Mouse (Mus musculus) limb, embryonic 10.5 days (tissue): ENCODE measurements around the gene Pla2g4e. TPM values are rescaled to one million over a fixed set of nuclear protein-coding genes. Genes with fewer than 3 reads are reported as not detected.

Source experiments
- DNase-seq: peaks from one replicate; pipeline ENCODE4 v3.0.0-alpha.2; 2017; ENCODE audit warnings: low spot score
- H3K27ac ChIP-seq: fragments of 300-500 bp; sonication (generic); 2 replicates; pipeline ENCODE4 v1.5.1; 2016; ENCODE audit warnings: mild to moderate bottlenecking
- H3K27me3 ChIP-seq: fragments of 300-500 bp; sonication (generic); 2 replicates; pipeline ENCODE4 v1.6.1; 2016; ENCODE audit warnings: low read depth, mild to moderate bottlenecking; ENCODE audit not compliant: poor library complexity, severe bottlenecking
- H3K36me3 ChIP-seq: fragments of 300-500 bp; sonication (generic); 2 replicates; pipeline ENCODE4 v1.6.1; 2016; ENCODE audit warnings: mild to moderate bottlenecking, moderate library complexity
- H3K4me1 ChIP-seq: fragments of 300-500 bp; sonication (generic); 2 replicates; pipeline ENCODE4 v1.6.1; 2016
- H3K4me3 ChIP-seq: fragments of 300-500 bp; sonication (generic); 2 replicates; pipeline ENCODE4 v1.5.1; 2016; ENCODE audit warnings: mild to moderate bottlenecking, moderate library complexity
- H3K9me3 ChIP-seq: fragments of 300-500 bp; sonication (generic); replicated peaks from 2 replicates; pipeline ENCODE4 v1.6.1; 2016; ENCODE audit warnings: mild to moderate bottlenecking
- WGBS: fragments of 180-500 bp; shearing (Covaris S2); methylation state at CpG from one replicate; pipeline ENCODE4 v1.1.7; 2016; 5-methylcytosine and 5-hydroxymethylcytosine counted together
- polyA plus RNA-seq: library from polyadenylated mRNA; unstranded; fragments of >200 nt; fragmentation: Nextera tagmentation; extraction: Ambion mirVana; gene quantifications from 2 replicates; pipeline ENCODE4 v1.2.1, GENCODE M21; 2016

Pla2g4e gene
- polyA plus RNA-seq, 1 experiment from 2014 or later = not detected

DNA sequence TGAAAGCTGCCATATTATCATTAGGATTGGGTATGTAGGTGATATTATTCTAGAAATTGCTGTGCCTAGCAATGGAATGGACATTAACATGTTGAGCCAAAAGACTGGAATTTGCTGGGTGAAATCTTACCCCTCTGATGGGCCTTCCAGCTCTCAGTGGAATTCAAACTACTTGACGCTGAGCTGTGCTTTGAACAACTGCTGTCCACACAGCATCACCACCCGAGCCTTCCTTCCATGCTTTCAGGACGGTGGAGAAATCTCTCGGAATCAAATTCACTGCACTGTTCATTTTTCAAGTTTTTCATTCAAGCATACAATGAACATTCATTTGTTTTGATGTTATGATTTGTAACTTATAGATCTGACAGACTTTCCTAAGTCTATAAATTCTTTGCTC lies 100.7 kb downstream of the Pla2g4e start:
- WGBS = 89% methylated on average over 4 of the region's 4 CpGs
- no peaks in the 10 kb centered on the region for H3K4me1 ChIP-seq
- no peak overlapping the region for H3K27ac ChIP-seq
- no peaks in the 10 kb centered on the region for H3K9me3 ChIP-seq
- no peaks in the 10 kb centered on the region for H3K27me3 ChIP-seq
- no peaks in the 10 kb centered on the region for H3K36me3 ChIP-seq
- no peak overlapping the region for H3K4me3 ChIP-seq
- DNase-seq = no peak

GRCm38 (mm10) chr2:120142336-120142735 lies 102.8 kb downstream of the Pla2g4e start:
- 86% methylated on average over 5 of the region's 5 CpGs for WGBS
- Histone ChIP-seq H3K9me3 (no peaks in the 10 kb centered on the region), H3K27ac (no peak overlapping the region), H3K27me3 (no peaks in the 10 kb centered on the region), H3K36me3 (no peaks in the 10 kb centered on the region), H3K4me1 (no peaks in the 10 kb centered on the region), H3K4me3 (no peak overlapping the region)
- DNase-seq = no peak

- Histone ChIP-seq H3K27ac (no peak overlapping the region), H3K36me3 (no peaks in the 10 kb centered on the region), H3K9me3 (no peaks in the 10 kb centered on the region), H3K4me3 (no peak overlapping the region), H3K27me3 (no peaks in the 10 kb centered on the region), H3K4me1 (no peaks in the 10 kb centered on the region)
- DNase-seq = no peak
- WGBS = 87% methylated on average over 1 of the region's 1 CpGs
These were observed 103.5 kb downstream of the Pla2g4e start for GRCm38 (mm10) chr2:120141671-120142070.

DNA sequence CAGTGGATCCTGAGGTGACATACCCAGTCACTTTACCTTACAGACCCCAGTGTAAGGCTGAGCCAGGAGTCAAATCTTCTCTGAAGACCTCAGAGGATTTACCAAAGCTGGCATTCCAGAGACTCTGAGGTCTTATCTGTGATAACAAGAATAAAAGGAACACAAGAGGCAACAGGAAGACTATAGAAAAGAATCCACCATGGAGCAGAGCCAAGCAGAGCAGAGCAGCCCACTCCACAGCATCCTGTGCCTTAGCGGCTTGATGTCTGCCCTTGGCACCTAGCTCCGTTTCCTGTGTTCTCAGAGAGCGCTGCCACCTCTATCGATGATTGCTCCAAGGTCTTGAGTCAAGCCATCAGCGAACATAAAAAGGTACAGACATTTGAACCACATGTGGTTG lies 104.8 kb downstream of the Pla2g4e start:
- H3K4me1 ChIP-seq = no peaks in the 10 kb centered on the region
- no peak for DNase-seq
- no peaks in the 10 kb centered on the region for H3K27me3 ChIP-seq
- H3K4me3 ChIP-seq = no peak overlapping the region
- H3K36me3 ChIP-seq = no peaks in the 10 kb centered on the region
- no peaks in the 10 kb centered on the region for H3K9me3 ChIP-seq
- H3K27ac ChIP-seq = no peak overlapping the region
- WGBS = 81% methylated on average over 5 of the region's 5 CpGs

DNA sequence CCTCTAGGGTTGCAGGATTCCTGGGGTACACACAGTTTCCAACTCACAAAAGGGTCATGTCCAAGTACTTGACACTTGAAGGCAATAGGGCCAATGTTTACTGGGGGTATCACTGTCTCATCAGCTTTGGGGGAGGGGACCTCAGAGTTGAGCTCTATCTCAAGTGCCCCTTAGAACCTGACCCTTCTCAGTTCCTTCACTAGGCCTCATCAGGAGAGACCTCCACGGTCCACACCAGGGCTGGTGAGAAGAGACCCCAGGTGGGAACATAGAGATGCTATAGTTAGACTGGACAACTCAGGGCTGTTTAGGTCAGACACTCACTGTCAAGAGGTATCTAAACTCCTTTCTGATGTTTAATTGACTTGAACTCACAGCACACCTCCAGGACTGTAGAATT lies 106.0 kb downstream of the Pla2g4e start:
- Histone ChIP-seq H3K9me3 (no peaks in the 10 kb centered on the region), H3K27me3 (no peaks in the 10 kb centered on the region), H3K4me1 (0 out of 2 replicates have a peak, but pooled peaks cover 2% of the 10 kb centered on the region), H3K36me3 (no peaks in the 10 kb centered on the region), H3K27ac (no peak overlapping the region), H3K4me3 (no peak overlapping the region)
- 90% methylated on average over 1 of the region's 1 CpGs for WGBS
- no peak for DNase-seq

GRCm38 (mm10) chr2:120137281-120137680 lies 107.9 kb downstream of the Pla2g4e start:
- no peak for DNase-seq
- 0 out of 2 replicates have a peak, but pooled peaks cover 2% of the 10 kb centered on the region for H3K4me1 ChIP-seq
- 70% methylated on average over 5 of the region's 5 CpGs for WGBS
- H3K27ac ChIP-seq = no peak overlapping the region
- H3K4me3 ChIP-seq = no peak overlapping the region
- no peaks in the 10 kb centered on the region for H3K36me3 ChIP-seq
- no peaks in the 10 kb centered on the region for H3K9me3 ChIP-seq
- no peaks in the 10 kb centered on the region for H3K27me3 ChIP-seq

DNA sequence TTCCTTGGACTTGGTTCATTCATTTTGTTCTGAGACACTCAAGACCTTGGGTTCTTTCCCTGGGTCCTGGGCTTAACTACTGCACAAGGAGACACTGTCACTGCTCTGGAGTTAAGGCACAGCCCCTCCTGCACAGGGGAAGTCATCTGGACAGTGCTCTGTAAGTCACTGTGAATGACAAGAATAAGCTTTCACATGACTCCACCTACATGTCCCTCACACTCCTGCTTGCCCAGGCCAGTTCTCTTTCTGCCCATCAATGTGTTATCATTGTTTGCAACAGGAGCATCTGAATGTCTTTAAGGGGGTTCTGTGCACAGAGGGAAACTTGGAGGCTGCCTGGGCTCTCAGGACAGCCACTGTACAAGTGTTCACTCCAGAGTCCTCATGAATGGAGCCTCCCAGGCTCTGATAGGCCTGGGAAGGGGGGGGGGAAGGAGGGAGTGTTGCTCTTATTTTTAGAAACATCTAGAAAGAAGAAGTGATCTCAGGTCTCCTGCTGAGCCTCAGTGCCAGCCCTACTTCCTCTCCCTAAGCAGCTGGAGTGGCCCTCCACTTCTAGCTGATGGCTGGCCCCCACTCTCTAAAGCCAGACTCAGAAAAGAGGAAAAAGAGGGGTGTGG lies 110.6 kb downstream of the Pla2g4e start:
- Histone ChIP-seq H3K27ac (no peak overlapping the region), H3K36me3 (no peaks in the 10 kb centered on the region), H3K4me3 (no peak overlapping the region), H3K4me1 (0 out of 2 replicates have a peak, but pooled peaks cover 5% of the 10 kb centered on the region), H3K9me3 (no peaks in the 10 kb centered on the region), H3K27me3 (no peaks in the 10 kb centered on the region)
- no peak for DNase-seq

- no peak for DNase-seq
- H3K9me3 ChIP-seq = no peaks in the 10 kb centered on the region
- no peaks in the 10 kb centered on the region for H3K27me3 ChIP-seq
- no peak overlapping the region for H3K4me3 ChIP-seq
- no peaks in the 10 kb centered on the region for H3K36me3 ChIP-seq
- H3K27ac ChIP-seq = no peak overlapping the region
- 95% methylated on average over 1 of the region's 1 CpGs for WGBS
- H3K4me1 ChIP-seq = peaks cover 13% of the 10 kb centered on the region
These were observed 113.3 kb downstream of the Pla2g4e start for GRCm38 (mm10) chr2:120131881-120132280.

- no peaks in the 10 kb centered on the region for H3K27me3 ChIP-seq
- WGBS = 86% methylated on average over 8 of the region's 8 CpGs
- no peak for DNase-seq
- H3K4me1 ChIP-seq = peaks cover 12% of the 10 kb centered on the region
- no peak overlapping the region for H3K4me3 ChIP-seq
- no peaks in the 10 kb centered on the region for H3K9me3 ChIP-seq
- H3K36me3 ChIP-seq = no peaks in the 10 kb centered on the region
- no peak overlapping the region for H3K27ac ChIP-seq
These were observed 115.8 kb downstream of the Pla2g4e start for GRCm38 (mm10) chr2:120129252-120129908.

- Histone ChIP-seq H3K36me3 (no peaks in the 10 kb centered on the region), H3K27ac (0 out of 2 replicates have a peak overlapping the region, but pooled peaks have one; percentile 42), H3K27me3 (no peaks in the 10 kb centered on the region), H3K9me3 (no peaks in the 10 kb centered on the region), H3K4me1 (peaks cover 20% of the 10 kb centered on the region), H3K4me3 (no peak overlapping the region)
- no peak for DNase-seq
- WGBS = 64% methylated on average over 1 of the region's 1 CpGs
These were observed 116.5 kb downstream of the Pla2g4e start for GRCm38 (mm10) chr2:120128611-120129051.

DNA sequence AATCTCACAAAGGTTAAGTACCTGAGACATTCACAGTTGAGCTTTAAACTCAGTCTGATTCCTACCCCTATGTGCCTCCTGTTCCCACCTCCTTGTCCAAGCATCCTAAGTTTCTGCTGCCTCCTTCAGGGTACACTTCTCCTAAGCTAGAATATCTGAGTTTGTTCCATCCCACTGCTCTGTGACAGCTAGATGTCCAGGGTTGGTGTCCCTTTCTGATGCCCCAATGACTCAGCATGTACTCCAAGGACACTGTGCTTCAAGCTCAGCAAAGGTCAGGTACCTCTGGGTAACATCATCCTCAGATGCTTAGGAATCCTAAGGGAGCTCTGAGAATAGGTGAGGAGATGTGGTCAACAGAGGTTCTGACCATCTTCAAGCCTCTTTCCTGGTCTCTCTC lies 117.1 kb downstream of the Pla2g4e start:
- H3K36me3 ChIP-seq = no peaks in the 10 kb centered on the region
- peaks cover 21% of the 10 kb centered on the region for H3K4me1 ChIP-seq
- peak overlapping the region; percentile 42; the same call in 1 of the 2 replicates for H3K27ac ChIP-seq
- DNase-seq = no peak
- no peaks in the 10 kb centered on the region for H3K9me3 ChIP-seq
- H3K27me3 ChIP-seq = no peaks in the 10 kb centered on the region
- H3K4me3 ChIP-seq = no peak overlapping the region

GRCm38 (mm10) chr2:120126901-120127300 lies 118.2 kb downstream of the Pla2g4e start:
- no peak for DNase-seq
- no peaks in the 10 kb centered on the region for H3K9me3 ChIP-seq
- no peak overlapping the region for H3K27ac ChIP-seq
- no peaks in the 10 kb centered on the region for H3K36me3 ChIP-seq
- 88% methylated on average over 1 of the region's 1 CpGs for WGBS
- H3K4me3 ChIP-seq = no peak overlapping the region
- peaks cover 27% of the 10 kb centered on the region for H3K4me1 ChIP-seq
- H3K27me3 ChIP-seq = no peaks in the 10 kb centered on the region

DNA sequence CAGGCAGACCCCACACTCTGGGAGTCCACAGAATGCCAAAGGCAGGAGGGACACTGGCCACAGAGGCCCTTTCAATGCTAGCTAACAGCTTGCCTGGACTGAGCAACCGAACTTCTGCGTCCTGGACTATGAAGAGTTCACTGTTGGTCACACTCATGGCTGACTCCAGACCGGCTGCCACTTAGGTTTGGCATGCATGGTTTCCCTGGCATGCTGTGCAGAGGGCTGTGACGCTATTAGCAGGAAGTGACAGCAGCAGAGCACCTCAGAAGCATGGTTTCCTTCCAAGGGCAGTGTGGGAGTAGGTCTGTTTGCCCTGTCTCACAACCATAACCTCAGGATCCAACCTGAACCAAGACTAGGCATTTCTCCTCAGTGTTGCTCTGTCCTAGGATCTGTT lies 118.7 kb downstream of the Pla2g4e start:
- DNase-seq = no peak
- H3K27me3 ChIP-seq = no peaks in the 10 kb centered on the region
- peaks cover 28% of the 10 kb centered on the region for H3K4me1 ChIP-seq
- H3K27ac ChIP-seq = no peak overlapping the region
- no peaks in the 10 kb centered on the region for H3K36me3 ChIP-seq
- no peak overlapping the region for H3K4me3 ChIP-seq
- 91% methylated on average over 4 of the region's 4 CpGs for WGBS
- H3K9me3 ChIP-seq = no peaks in the 10 kb centered on the region
